21 mouse cellular contexts compared by ENCODE assay signal in genomic region chr12:117725011-117725410, GRCm38 (mm10).
DNase-seq lines count a peak whose midpoint lies in the region; ATAC-seq and TF ChIP-seq lines count a peak whose summit lies in the region.
"Had no signal": no experiment of that assay in that cellular context is flagged by ENCODE, and none has a peak within 500 bp of the region (broad histone marks: within the 10 kb centered on the region; RNA-seq: fewer than 3 reads in every experiment).

No protein-coding gene starts in this region.

- no peaks in the 10 kb centered on the region for H3K27me3 ChIP-seq in liver, adult 2 months (ENCODE audit: control insufficient read depth, insufficient read depth, low read length)
- H3K27me3 ChIP-seq in liver, postnatal 0 days (ENCODE audit: insufficient read depth, low read length) = no peaks in the 10 kb centered on the region
- H3K27me3 ChIP-seq in midbrain, embryonic 11.5 days (ENCODE audit: control insufficient read depth, insufficient read depth, low read length) = no peaks in the 10 kb centered on the region
- no peaks in the 10 kb centered on the region for H3K27me3 ChIP-seq in midbrain, embryonic 13.5 days
- H3K27me3 ChIP-seq: CH12.LX, Patski had no signal

- peaks cover 27% of the 10 kb centered on the region for H3K4me1 ChIP-seq in liver, adult 2 months (ENCODE audit: control insufficient read depth, insufficient read depth, low read length)
- peaks cover 6% of the 10 kb centered on the region; the same call in 1 of the 2 replicates for H3K4me1 ChIP-seq in liver, postnatal 0 days (ENCODE audit: insufficient read depth)
- H3K4me1 ChIP-seq in midbrain, embryonic 11.5 days (ENCODE audit: control insufficient read depth, insufficient read depth, low read length) = peaks cover 19% of the 10 kb centered on the region
- H3K4me1 ChIP-seq in midbrain, embryonic 13.5 days (replicated peaks) = peaks cover 42% of the 10 kb centered on the region

- no peak overlapping the region for H3K9ac ChIP-seq in liver, adult 2 months (ENCODE audit: low read depth, low read length)
- no peak overlapping the region for H3K9ac ChIP-seq in liver, postnatal 0 days (replicated peaks)
- H3K9ac ChIP-seq in midbrain, embryonic 11.5 days (ENCODE audit: low read length) = no peak overlapping the region
- no peak overlapping the region for H3K9ac ChIP-seq in midbrain, embryonic 13.5 days (replicated peaks)

- ATAC-seq in liver, postnatal 0 days = no peak
- no peak for ATAC-seq in midbrain, embryonic 11.5 days (ENCODE audit: low FRiP score)
- no peak for ATAC-seq in midbrain, embryonic 13.5 days
- ATAC-seq: activated CD4-positive, CD25-positive, alpha-beta regulatory T cell, adult 4 months; CD4-positive, CD25-positive, alpha-beta regulatory T cell, adult 4 months; Patski had no signal

- no peak overlapping the region for H3K4me2 ChIP-seq in liver, postnatal 0 days (ENCODE audit: low read depth, low read length)
- H3K4me2 ChIP-seq in midbrain, embryonic 11.5 days = no peak overlapping the region
- no peak overlapping the region for H3K4me2 ChIP-seq in midbrain, embryonic 13.5 days (replicated peaks)

- TF ChIP-seq POLR2A in liver, adult 2 months (IDR thresholded peaks at IDR 0.05; ENCODE audit: extremely low read depth, insufficient read depth, low read length) = no peak

- no peak for TF ChIP-seq EP300 in liver, postnatal 0 days (IDR thresholded peaks at IDR 0.05; ENCODE audit: low read depth)

- H3K36me3 ChIP-seq in liver, adult 2 months (ENCODE audit: control insufficient read depth, insufficient read depth, low read length) = no peaks in the 10 kb centered on the region; the same call in 1 of the 2 replicates
- H3K36me3 ChIP-seq in liver, postnatal 0 days (replicated peaks; ENCODE audit: insufficient read depth, low read length) = no peaks in the 10 kb centered on the region; the same call in 1 of the 2 replicates
- H3K36me3 ChIP-seq in midbrain, embryonic 11.5 days (ENCODE audit: control insufficient read depth, insufficient read depth, low read length) = no peaks in the 10 kb centered on the region
- H3K36me3 ChIP-seq in midbrain, embryonic 13.5 days = peaks cover 34% of the 10 kb centered on the region
- H3K36me3 ChIP-seq: G1E had no signal

- no peaks in the 10 kb centered on the region for H3K79me2 ChIP-seq in liver, adult 2 months (ENCODE audit: control insufficient read depth, insufficient read depth, low read length)

- no peak for DNase-seq in layer of hippocampus, adult 2 months (ENCODE audit: low spot score in 2 of 2)
- DNase-seq in layer of hippocampus, adult 11-12 months (ENCODE audit: low spot score) = no peak
- DNase-seq in liver, adult 2 months (ENCODE audit: extremely low read depth, low read depth, low spot score) = peak; percentile 97
- no peak for DNase-seq in liver, postnatal 0 days
- DNase-seq in midbrain, embryonic 11.5 days (ENCODE audit: low spot score, missing footprints) = peak; percentile 57
- DNase-seq: adrenal gland, adult 2 months; adrenal gland, adult 8-10 months; adrenal gland, postnatal 10 days; adrenal gland, postnatal 14 days; adrenal gland, postnatal 25 days; adrenal gland, postnatal 36 days; B cell, adult 2 months; cerebellum, adult 11 months; cerebellum, adult 11-12 months; cerebellum, adult 18-20 months had no signal

- H3K4me3 ChIP-seq in layer of hippocampus, adult 2 months = no peak overlapping the region
- no peak overlapping the region for H3K4me3 ChIP-seq in liver, adult 2 months (ENCODE audit: insufficient read depth, low read depth, low read length)
- H3K4me3 ChIP-seq in liver, postnatal 0 days (ENCODE audit: low read depth, low read length) = no peak overlapping the region
- H3K4me3 ChIP-seq in midbrain, embryonic 11.5 days (ENCODE audit: low read depth, low read length) = no peak overlapping the region
- H3K4me3 ChIP-seq in midbrain, embryonic 13.5 days (replicated peaks) = no peak overlapping the region

- WGBS in liver, adult 2 months = 24% methylated on average over 4 of the region's 4 CpGs
- WGBS in liver, postnatal 0 days (ENCODE audit: insufficient replicate concordance) = 74% methylated on average over 4 of the region's 4 CpGs
- 95% methylated on average over 4 of the region's 4 CpGs for WGBS in midbrain, embryonic 11.5 days
- 95% methylated on average over 4 of the region's 4 CpGs for WGBS in midbrain, embryonic 13.5 days

- no peak for TF ChIP-seq CTCF in layer of hippocampus, adult 2 months (conservative IDR thresholded peaks at IDR 0.05)
- no peak for TF ChIP-seq CTCF in liver, adult 2 months (IDR thresholded peaks at IDR 0.05; ENCODE audit: low read depth, low read length)
- no peak for TF ChIP-seq CTCF in liver, postnatal 0 days (IDR thresholded peaks at IDR 0.05; ENCODE audit: low read depth)

- 0 out of 2 replicates have a peak overlapping the region, but pooled peaks have one; percentile 52 for H3K27ac ChIP-seq in layer of hippocampus, adult 2 months
- no peak overlapping the region for H3K27ac ChIP-seq in liver, adult 2 months (replicated peaks; ENCODE audit: insufficient read depth, low read depth, low read length)
- no peak overlapping the region for H3K27ac ChIP-seq in liver, postnatal 0 days (ENCODE audit: low read depth)
- H3K27ac ChIP-seq in midbrain, embryonic 11.5 days (ENCODE audit: low read depth, low read length) = no peak overlapping the region
- H3K27ac ChIP-seq in midbrain, embryonic 13.5 days = no peak overlapping the region

- H3K9me3 ChIP-seq in liver, postnatal 0 days (ENCODE audit: low read length) = no peaks in the 10 kb centered on the region
- no peaks in the 10 kb centered on the region for H3K9me3 ChIP-seq in midbrain, embryonic 11.5 days (ENCODE audit: control insufficient read depth, low read length)
- no peaks in the 10 kb centered on the region for H3K9me3 ChIP-seq in midbrain, embryonic 13.5 days

Comparison
In these comparisons a context has a peak if more than half of its experiments do, and no peak if none do; other contexts are left out.
1. DNase-seq: peak in liver, adult 2 months (single experiment) and midbrain, embryonic 11.5 days (single experiment); none in layer of hippocampus, adult 2 months (0 of 2), layer of hippocampus, adult 11-12 months (single experiment) and liver, postnatal 0 days (single experiment).